Mouse (Mus musculus) layer of hippocampus, adult 9-11 months (tissue): ENCODE results near the gene Tiam1.

Experiments
- DNase-seq: peaks from one replicate; pipeline ENCODE4 v3.0.0; 2022

Gene Tiam1

GRCm38 (mm10) chr16:89872011-89872942 lies 271.3 kb downstream of the Tiam1 start:
- DNase-seq: no peak

GRCm38 (mm10) chr16:89871382-89871781 lies 272.2 kb downstream of the Tiam1 start:
- peak; percentile 41 for DNase-seq

GRCm38 (mm10) chr16:89870059-89870458 lies 273.5 kb downstream of the Tiam1 start:
- no peak for DNase-seq

GRCm38 (mm10) chr16:89868502-89868901 lies 275.1 kb downstream of the Tiam1 start:
- no peak for DNase-seq

GRCm38 (mm10) chr16:89867212-89867829 lies 276.2 kb downstream of the Tiam1 start:
- peak; percentile 67 for DNase-seq

GRCm38 (mm10) chr16:89865136-89865535 lies 278.4 kb downstream of the Tiam1 start:
- DNase-seq: no peak

- no peak for DNase-seq
These were observed 278.9 kb downstream of the Tiam1 start for GRCm38 (mm10) chr16:89864710-89865109.

- no peak for DNase-seq
These were observed 280.3 kb downstream of the Tiam1 start for GRCm38 (mm10) chr16:89863264-89863663.

GRCm38 (mm10) chr16:89861531-89861930 lies 282.0 kb downstream of the Tiam1 start:
- DNase-seq: no peak

GRCm38 (mm10) chr16:89860708-89861107 lies 282.9 kb downstream of the Tiam1 start:
- DNase-seq: no peak

- no peak for DNase-seq
These were observed 285.9 kb downstream of the Tiam1 start for GRCm38 (mm10) chr16:89857666-89858065.

GRCm38 (mm10) chr16:89854731-89855130 lies 288.8 kb downstream of the Tiam1 start:
- no peak for DNase-seq

- DNase-seq: no peak
These were observed 292.2 kb downstream of the Tiam1 start for GRCm38 (mm10) chr16:89851333-89851732.

GRCm38 (mm10) chr16:89848651-89849597 lies 294.6 kb downstream of the Tiam1 start:
- DNase-seq: no peak

GRCm38 (mm10) chr16:89848179-89848578 lies 295.4 kb downstream of the Tiam1 start:
- no peak for DNase-seq

- no peak for DNase-seq
These were observed 298.1 kb downstream of the Tiam1 start for GRCm38 (mm10) chr16:89845461-89845860.

- peak; percentile 47 for DNase-seq
These were observed 299.0 kb downstream of the Tiam1 start for GRCm38 (mm10) chr16:89844580-89844979.

- DNase-seq: no peak
These were observed 301.7 kb downstream of the Tiam1 start for GRCm38 (mm10) chr16:89841894-89842293.

GRCm38 (mm10) chr16:89840361-89840760 lies 303.2 kb downstream of the Tiam1 start:
- no peak for DNase-seq

- peak; percentile 58 for DNase-seq
These were observed 303.7 kb downstream of the Tiam1 start for GRCm38 (mm10) chr16:89839829-89840228.

- DNase-seq: no peak
These were observed 306.5 kb downstream of the Tiam1 start for GRCm38 (mm10) chr16:89837096-89837495.

- no peak for DNase-seq
These were observed 308.0 kb downstream of the Tiam1 start for GRCm38 (mm10) chr16:89835551-89835950.

GRCm38 (mm10) chr16:89833011-89833410 lies 310.6 kb downstream of the Tiam1 start:
- DNase-seq: no peak
